Mouse (Mus musculus): ENCODE measurements around the gene Gm10639. TPM values are rescaled to one million over a fixed set of nuclear protein-coding genes. Genes with fewer than 3 reads are reported as not detected.
"Not testable (repeated sequence)": the region's sequence is repeated elsewhere in the genome, so short reads cannot be mapped to it uniquely, and the experiment has no call there.

Gene Gm10639
- total RNA-seq, 1 experiment from 2014 or later: not detected

DNA sequence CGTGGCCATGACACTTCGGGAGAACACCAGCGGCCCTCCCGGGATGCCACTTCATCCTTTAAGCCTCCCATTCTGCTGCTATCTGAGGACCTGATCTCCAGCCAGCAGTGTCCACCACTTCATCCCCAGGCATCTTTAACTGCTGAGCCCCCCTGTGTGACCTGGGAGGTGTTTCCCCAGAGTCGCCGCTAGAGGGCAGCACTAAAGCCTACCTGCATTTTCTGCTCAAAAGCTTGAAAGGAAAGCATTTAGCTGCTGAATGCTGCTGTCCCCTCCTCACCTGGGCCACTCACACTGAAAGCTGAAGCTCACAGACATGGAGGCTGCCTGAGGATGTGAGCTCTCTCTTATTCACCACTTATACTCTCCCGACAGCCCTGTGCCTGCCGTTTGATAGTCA lies 50.6 kb downstream of the Gm10639 start:
- peak; percentile 60 to 69; a peak in 3 of 4 replicates for ATAC-seq (replicated peaks in 1 of 2; ENCODE audit: insufficient read depth in 1 of 2, low FRiP score in 2 of 2, low TSS enrichment in 1 of 2, low read depth in 1 of 2, poor library complexity in 2 of 2, severe bottlenecking in 2 of 2)

DNA sequence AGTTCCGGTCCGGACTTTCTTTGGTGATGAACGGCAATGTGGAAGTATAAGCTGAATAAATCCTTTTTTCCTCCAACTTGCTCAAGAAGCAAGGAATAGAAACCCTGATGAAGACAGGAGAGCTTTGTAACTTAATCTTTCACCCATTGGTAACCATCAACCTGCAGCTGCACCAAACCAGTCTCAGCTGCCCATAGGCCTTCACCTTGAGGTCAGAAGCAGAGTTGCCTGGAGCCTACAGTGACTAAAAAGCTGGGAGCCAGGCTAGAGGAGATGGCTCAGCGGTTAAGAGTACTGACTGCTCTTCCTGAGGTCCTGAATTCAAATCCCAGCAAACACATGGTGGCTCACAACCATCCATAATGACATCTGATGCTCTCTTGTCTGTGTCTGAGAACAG lies 52.8 kb downstream of the Gm10639 start:
- ATAC-seq (replicated peaks in 1 of 2; ENCODE audit: insufficient read depth in 1 of 2, low FRiP score in 2 of 2, low TSS enrichment in 1 of 2, low read depth in 1 of 2, poor library complexity in 2 of 2, severe bottlenecking in 2 of 2): not testable (repeated sequence)

DNA sequence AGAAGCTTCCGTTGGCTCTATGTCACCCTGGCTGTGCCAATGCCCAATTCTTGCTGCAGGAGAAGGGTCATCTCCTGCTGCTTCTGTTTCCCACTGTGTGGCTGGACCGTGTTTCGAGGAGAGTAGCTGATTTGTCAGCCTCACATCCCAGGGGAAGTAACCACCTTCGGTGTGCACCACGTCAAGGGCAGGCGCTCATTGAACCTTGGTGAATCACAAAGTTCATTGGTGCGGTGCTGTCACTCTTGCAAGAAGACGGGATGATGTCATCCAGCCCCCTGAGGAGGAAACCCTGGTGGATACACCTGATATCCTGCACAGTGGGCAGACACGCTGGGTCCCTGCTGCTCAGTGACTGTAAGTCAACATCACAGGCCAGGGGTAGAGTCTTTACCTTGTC lies 53.3 kb downstream of the Gm10639 start:
- ATAC-seq (replicated peaks in 1 of 2; ENCODE audit: insufficient read depth in 1 of 2, low FRiP score in 2 of 2, low TSS enrichment in 1 of 2, low read depth in 1 of 2, poor library complexity in 2 of 2, severe bottlenecking in 2 of 2): not testable (repeated sequence)

DNA sequence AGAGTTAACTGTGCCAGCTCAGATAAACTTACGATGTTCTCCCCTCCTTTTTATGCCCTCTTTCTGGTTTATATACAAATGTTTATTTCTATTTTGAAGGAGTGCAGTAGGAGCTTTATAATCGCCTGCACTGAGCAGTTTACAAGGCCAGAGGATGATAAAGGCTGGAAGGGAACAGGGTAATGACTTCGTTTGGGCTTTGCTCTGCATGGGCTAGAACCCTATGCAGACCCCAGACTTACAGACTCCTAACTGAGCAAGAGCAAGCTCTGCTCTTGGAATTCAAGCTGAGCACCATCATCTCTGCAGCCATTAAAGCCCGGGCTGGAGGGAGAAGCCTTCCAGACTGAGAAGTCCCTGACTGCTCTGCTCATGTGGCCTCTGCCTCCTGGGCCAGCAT lies 55.5 kb downstream of the Gm10639 start:
- ATAC-seq (replicated peaks in 1 of 2; ENCODE audit: insufficient read depth in 1 of 2, low FRiP score in 2 of 2, low TSS enrichment in 1 of 2, low read depth in 1 of 2, poor library complexity in 2 of 2, severe bottlenecking in 2 of 2): not testable (repeated sequence)

DNA sequence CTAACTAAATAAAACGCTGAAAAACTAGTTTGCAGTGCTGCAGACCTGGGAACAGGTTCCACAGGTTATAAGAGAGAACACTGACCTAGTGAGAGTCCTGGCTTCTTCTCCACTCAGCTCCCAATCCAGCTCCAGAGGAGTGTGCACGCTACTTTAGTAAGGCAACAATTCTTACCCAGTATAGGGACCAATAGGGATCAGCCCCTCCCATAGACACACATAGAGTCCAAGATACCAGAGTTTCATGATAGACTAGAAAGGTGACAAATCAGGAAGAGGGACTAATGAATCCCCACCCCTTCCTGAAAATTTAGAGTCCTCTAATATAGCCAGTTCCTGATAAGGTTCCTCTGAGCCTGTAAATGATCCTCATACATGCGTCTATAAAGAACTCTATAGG lies 57.3 kb downstream of the Gm10639 start:
- no peak for ATAC-seq (replicated peaks in 1 of 2; ENCODE audit: insufficient read depth in 1 of 2, low FRiP score in 2 of 2, low TSS enrichment in 1 of 2, low read depth in 1 of 2, poor library complexity in 2 of 2, severe bottlenecking in 2 of 2)

DNA sequence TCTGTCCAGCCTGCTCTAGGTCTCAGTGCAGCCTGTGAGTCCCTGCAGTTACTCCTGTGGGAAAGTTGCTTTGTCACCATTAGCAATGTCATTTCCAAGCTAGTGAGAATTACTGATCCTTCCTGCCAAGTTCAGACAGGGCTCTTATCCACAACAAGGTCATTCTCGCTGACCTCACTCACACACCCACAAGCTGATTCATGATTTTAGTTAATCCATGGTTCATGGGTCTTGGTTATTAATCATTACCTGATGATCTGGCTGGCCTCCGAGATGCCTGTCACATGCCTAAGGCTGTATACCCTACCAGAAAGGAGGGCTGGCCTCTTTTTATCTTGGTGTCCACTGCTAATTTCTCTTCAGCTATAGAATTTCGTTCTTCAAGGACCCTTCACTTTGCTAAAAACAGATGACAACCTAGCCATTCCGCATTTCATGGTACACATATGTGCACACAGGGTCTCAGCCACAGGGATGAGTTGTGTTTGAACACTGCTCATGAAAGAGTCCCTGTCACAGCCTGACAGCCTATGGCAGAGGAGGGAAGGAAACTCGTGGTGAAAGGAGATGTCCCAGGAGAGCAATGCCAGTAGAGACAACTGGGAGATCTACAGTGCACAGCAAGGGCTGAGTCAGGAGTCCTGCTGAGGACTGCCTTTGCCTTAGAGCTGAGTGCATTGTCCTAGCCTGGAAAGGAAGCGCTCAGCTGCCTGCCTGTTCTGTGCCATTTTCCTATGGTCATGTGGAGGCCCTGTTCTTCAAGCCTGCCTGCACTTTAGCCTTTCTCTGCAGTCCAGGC lies 58.7 kb downstream of the Gm10639 start:
- ATAC-seq (replicated peaks in 1 of 2; ENCODE audit: insufficient read depth in 1 of 2, low FRiP score in 2 of 2, low TSS enrichment in 1 of 2, low read depth in 1 of 2, poor library complexity in 2 of 2, severe bottlenecking in 2 of 2): not testable (repeated sequence)

DNA sequence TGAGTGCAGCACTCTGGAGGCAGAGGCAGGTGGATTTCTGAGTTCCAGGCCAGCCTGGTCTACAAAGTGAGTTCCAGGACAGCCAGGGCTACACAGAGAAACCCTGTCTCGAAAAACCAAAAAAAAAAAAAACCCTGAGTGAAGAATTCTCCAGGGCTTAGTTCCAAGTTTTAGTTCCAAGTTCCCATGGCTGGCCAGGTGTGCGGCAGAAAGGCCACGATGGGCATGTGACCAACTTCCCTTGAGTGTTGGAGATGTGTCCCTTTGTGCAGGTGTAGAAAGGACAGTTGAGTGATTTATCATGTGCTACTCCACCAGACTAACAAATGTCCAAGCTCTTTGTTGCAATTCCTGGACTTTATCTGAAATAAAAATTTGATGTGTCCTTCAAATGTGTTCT lies 59.4 kb downstream of the Gm10639 start:
- ATAC-seq (replicated peaks in 1 of 2; ENCODE audit: insufficient read depth in 1 of 2, low FRiP score in 2 of 2, low TSS enrichment in 1 of 2, low read depth in 1 of 2, poor library complexity in 2 of 2, severe bottlenecking in 2 of 2): not testable (repeated sequence)

DNA sequence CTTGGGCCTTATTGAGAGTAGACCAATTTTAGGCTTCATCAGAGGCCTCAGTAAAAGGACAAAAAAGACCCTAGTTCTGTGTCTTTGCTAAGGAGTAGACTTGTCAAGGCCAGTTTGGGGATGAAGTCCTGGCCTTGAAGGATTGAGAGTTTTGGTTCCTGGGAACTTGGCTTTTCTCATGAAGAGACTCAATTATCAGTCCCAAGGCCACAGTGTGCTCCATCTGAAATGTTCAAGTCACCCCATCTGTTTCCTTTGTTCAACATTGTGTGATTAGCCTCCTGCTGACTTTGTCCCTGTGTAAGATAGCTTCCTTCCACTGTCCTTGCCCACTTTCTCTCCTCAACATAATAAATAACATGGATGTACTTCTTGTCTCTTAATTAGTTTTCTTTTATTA lies 60.3 kb downstream of the Gm10639 start:
- not testable (repeated sequence) for ATAC-seq (replicated peaks in 1 of 2; ENCODE audit: insufficient read depth in 1 of 2, low FRiP score in 2 of 2, low TSS enrichment in 1 of 2, low read depth in 1 of 2, poor library complexity in 2 of 2, severe bottlenecking in 2 of 2)

DNA sequence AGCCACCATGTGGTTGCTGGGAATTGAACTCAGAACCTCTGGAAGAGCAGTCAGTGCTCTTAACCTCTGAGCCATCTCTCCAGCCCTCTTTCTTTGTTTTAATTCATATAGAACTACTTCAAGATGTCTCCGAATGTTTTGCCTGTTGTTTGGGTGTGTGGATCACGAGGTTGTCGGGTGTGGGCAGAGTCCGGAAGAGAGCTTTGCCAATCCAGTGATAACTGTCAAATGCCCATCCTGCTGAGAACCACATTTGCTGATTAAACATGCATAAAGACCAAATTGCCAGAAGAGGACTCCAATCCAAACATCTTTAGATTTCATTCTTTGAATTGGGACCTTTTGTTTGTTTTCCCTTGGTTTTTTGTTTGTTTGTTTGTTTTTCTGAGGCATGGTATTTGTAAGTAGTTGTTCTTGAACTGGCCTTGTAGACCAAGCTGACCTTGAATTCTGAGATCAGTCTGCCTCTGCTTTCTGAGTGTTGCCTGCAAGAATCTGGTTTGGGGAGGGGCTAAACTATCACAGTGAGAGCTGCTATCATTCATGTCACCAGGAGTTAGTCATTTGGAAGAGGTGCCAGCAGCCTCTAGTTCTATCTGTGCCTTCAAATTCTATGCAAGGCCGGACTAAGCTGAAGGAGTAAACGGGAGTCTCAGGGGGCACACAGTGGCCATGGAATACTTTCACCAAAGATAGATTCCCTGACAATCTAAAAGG lies 61.9 kb downstream of the Gm10639 start:
- ATAC-seq (replicated peaks in 1 of 2; ENCODE audit: insufficient read depth in 1 of 2, low FRiP score in 2 of 2, low TSS enrichment in 1 of 2, low read depth in 1 of 2, poor library complexity in 2 of 2, severe bottlenecking in 2 of 2): no peak

Other genes with a start within 250 kb of the Gm10639 start
- not detected in 2 replicates for gene Gcm1, start 238.0 kb upstream of the Gm10639 start, total RNA-seq (2017)
- 62.4 and 84.6 TPM in 2 replicates for gene Fbxo9, start 180.9 kb upstream of the Gm10639 start, total RNA-seq (2017)
- gene Ick, start 180.7 kb upstream of the Gm10639 start, total RNA-seq (2017): 19.2 and 30.6 TPM in 2 replicates
- 12.8 and 21.2 TPM in 2 replicates for gene Gsta4, start 107.1 kb upstream of the Gm10639 start, total RNA-seq (2017)
- gene Gsta1, start 59.3 kb upstream of the Gm10639 start, total RNA-seq (2017): not detected in 2 replicates
- gene Gm3776, start 32.8 kb upstream of the Gm10639 start, total RNA-seq (2017): not detected in 2 replicates
- gene Omt2a, start 24.9 kb downstream of the Gm10639 start, total RNA-seq (2017): not detected in 2 replicates
- gene Omt2b, start 37.7 kb downstream of the Gm10639 start, total RNA-seq (2017): not detected in 2 replicates
- gene Gsta2, start 65.9 kb downstream of the Gm10639 start, total RNA-seq (2017): not detected in 2 replicates
- gene Dppa5a, start 78.3 kb downstream of the Gm10639 start, total RNA-seq (2017): not detected in 2 replicates
- gene Ooep, start 88.8 kb downstream of the Gm10639 start, total RNA-seq (2017): not detected in 2 replicates
- 0.94 and 1.4 TPM in 2 replicates for gene Ddx43, start 105.9 kb downstream of the Gm10639 start, total RNA-seq (2017)
- gene Cgas, start 153.3 kb downstream of the Gm10639 start, total RNA-seq (2017): 18.0 and 20.8 TPM in 2 replicates
- 25.9 and 47.7 TPM in 2 replicates for gene Mto1, start 158.3 kb downstream of the Gm10639 start, total RNA-seq (2017)
- gene Gm17324, start 158.9 kb downstream of the Gm10639 start, total RNA-seq (2017): 1.5 TPM in 1 of 2 replicates, not detected in the other
- 13,616 and 15,037 TPM in 2 replicates for gene Eef1a1, start 199.2 kb downstream of the Gm10639 start, total RNA-seq (2017)